Mouse (Mus musculus) spleen, postnatal 4 days (tissue): ENCODE data around the gene Tcte2.

Source experiments
- DNase-seq, 2 experiments: peaks; one replicate each; pipeline ENCODE4 v3.0.0; 2022; ENCODE audit warnings: low spot score in 2 of 2

Tcte2 gene

DNA sequence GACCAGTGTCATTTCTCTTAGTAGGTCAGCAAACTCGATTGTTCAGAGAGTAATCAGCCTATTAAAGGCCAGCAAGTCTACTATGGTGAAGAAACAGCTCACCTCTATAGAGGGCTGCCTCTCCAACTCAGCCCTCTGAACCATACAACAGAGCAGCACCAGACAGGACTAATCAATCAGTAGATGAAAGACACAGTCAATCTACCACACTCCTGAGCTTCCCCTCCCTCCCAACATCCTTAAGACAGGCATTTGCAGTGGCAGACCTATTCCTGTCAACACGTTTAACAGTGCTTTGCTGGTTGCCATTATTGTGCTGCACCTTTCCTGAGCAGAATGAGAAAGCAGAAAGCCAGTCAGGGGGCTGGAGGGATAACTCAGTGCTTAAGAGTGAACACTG lies 16.3 kb downstream of the Tcte2 start:
- peak in 1 of 2 experiments; percentile 29 for DNase-seq

- no peak for DNase-seq
Observed at GRCm38 (mm10) chr17:13744824-13745223, 16.8 kb downstream of the Tcte2 start.

DNA sequence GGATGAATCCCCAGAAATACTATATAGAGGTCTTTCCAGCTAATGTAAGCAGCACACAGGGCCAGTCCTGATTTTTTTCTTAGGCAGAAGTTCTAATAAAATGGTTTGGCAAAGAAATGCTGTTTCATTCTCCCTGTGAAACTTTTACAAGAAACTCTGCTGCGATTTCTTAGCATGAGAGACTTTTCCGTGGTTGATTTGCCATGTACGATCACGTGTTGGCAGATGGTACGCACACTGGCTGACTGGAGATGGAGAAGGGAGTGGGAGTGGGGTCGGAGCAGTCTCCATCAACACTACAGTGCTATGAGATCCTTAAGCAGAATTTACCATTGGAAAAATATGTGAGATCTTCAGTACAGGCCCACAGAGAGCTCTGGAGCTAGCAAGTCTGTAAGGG lies 17.4 kb downstream of the Tcte2 start:
- DNase-seq, result no peak

GRCm38 (mm10) chr17:13743709-13744079 lies 17.9 kb downstream of the Tcte2 start:
- DNase-seq, result no peak

GRCm38 (mm10) chr17:13742941-13743708 lies 18.5 kb downstream of the Tcte2 start:
- DNase-seq, result no peak

DNA sequence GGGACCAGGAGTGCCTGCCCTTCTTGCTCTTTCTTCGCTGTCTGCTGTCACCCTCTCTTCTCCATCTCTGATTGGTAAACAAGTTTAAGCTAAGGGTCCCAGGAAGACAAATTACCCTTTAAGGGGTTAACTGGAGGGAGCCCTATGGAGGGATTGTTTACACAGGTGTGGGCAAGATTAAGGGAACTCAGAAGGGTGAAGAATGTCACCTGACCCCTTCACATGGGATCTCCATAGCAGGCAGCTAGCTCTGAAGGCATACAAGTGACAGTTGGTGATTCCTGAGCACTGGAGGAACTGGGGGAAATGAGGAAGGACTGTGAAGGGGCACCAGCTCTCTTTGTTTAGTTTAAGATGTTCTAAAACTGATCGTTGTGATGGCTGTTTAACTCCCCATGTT lies 19.3 kb downstream of the Tcte2 start:
- DNase-seq, result no peak

GRCm38 (mm10) chr17:13741611-13742010 lies 20.0 kb downstream of the Tcte2 start:
- DNase-seq, result no peak

- DNase-seq, result no peak
Observed at GRCm38 (mm10) chr17:13740796-13741195, 20.8 kb downstream of the Tcte2 start.

GRCm38 (mm10) chr17:13739981-13740380 lies 21.6 kb downstream of the Tcte2 start:
- DNase-seq, result no peak

- no peak for DNase-seq
Observed at GRCm38 (mm10) chr17:13738916-13739315, 22.7 kb downstream of the Tcte2 start.

- no peak for DNase-seq
Observed at GRCm38 (mm10) chr17:13738121-13738776, 23.4 kb downstream of the Tcte2 start.

- no peak for DNase-seq
Observed at GRCm38 (mm10) chr17:13737336-13737735, 24.3 kb downstream of the Tcte2 start.

DNA sequence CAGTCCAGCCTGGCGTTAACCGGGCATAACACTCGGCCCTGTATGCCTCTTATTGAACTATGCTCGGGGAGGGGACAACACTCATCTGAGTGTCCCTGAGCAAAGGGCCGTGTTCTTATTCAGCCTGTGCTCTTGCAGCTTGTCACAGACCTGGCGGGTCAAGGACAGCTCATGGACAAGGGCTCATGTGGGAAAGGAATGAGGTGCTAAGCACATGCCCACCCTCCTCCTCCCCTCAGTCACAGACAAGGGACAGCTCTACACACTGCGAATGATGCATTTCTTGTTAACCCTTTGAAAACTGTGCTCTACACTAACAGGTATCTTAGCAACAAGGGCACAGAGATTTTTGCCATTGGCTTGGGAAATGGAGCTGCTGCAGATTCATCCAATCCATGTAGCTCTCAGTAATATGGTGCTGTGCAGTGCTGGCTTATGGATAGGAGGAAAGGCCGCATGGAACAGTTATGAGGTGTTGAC lies 25.8 kb downstream of the Tcte2 start:
- DNase-seq, result no peak

GRCm38 (mm10) chr17:13735057-13735456 lies 26.6 kb downstream of the Tcte2 start:
- DNase-seq, result no peak

- DNase-seq, result no peak
Observed at GRCm38 (mm10) chr17:13733971-13734370, 27.7 kb downstream of the Tcte2 start.

GRCm38 (mm10) chr17:13732685-13733084 lies 28.9 kb downstream of the Tcte2 start:
- no peak for DNase-seq

GRCm38 (mm10) chr17:13731727-13732112 lies 29.9 kb downstream of the Tcte2 start:
- DNase-seq, result no peak

- no peak for DNase-seq
Observed at GRCm38 (mm10) chr17:13730980-13731726, 30.5 kb downstream of the Tcte2 start.

DNA sequence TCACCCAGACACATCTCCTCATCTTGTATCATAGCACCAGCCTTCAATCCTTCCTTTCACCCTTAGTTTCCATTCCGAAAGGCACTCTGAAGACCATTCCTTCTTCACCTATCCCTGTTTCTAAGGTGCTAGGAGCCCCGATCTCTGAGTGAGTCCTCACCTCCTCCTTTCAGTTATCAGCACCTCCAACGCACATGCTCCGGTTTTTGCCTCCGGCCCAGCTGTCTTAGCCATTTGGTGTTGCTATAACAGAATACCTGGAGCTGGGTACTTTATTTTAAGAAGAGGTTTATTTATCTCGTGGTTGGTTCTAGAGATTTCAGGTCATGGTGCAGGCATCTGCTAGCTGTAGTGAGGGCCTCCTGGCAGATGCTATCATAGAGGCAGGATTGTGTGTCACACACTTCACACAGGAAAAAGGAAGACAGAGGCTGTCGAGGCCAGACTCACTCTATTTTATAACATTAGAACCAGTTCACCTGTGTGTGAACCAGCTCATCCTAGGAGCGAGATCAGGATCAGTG lies 34.7 kb downstream of the Tcte2 start:
- DNase-seq, result no peak

- DNase-seq, result no peak
Observed at GRCm38 (mm10) chr17:13725004-13725550, 36.5 kb downstream of the Tcte2 start.

DNA sequence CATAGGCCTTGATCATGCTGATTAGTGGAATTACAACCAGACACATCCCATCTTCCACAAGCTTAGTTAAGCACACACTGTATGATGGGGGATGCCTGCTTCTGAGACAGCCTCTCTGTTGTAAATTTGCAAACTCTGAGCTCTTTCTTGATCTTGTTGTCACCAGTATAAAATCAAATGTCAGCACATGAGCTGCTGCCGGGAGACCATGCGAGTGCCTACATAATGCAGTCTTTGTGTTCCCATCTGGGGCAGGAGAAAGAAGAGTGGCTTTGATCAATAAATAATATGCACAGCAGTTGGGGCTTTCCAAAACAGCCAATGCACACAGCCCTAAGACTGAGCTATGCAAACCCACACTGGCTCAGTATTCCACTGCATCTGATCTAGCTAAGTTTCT lies 39.2 kb downstream of the Tcte2 start:
- no peak for DNase-seq

DNA sequence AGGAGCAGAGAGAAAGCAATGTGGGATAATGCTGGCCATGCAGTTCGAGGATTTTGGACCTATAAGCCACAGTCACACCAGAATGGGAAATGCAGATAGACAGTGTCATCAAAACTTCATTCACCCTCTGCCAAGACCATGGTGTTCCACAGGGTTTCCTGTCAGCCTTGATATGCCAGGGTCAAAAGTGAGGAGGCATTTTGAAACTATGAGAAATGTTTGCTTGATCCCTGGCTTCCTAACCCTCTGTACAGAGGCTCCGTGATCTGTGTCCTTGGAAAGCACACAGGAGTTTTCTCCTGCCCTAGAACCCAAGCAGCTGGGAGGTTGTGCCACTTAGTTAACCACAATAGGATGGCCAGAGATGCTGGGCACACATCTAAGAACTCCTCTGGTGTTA lies 40.3 kb downstream of the Tcte2 start:
- no peak for DNase-seq
